Mouse (Mus musculus) embryonic facial prominence, embryonic 12.5 days (tissue): ENCODE measurements around the gene Cdcp2. TPM values are rescaled to one million over a fixed set of nuclear protein-coding genes. Genes with fewer than 3 reads are reported as not detected.
A peak's percentile ranks its signal among the peaks of the same experiment; 100 is the strongest.

Source experiments
- ATAC-seq: fragments of 200-750 bp; cut with Nextera tagmentation; 2 replicates; pipeline ENCODE4 v1.8.0; 2017; ENCODE audit not compliant: insufficient number of reproducible peaks, insufficient read depth, low FRiP score, low TSS enrichment
- H3K27ac ChIP-seq: fragments of 300-500 bp; sonication (generic); 2 replicates; pipeline ENCODE4 v1.5.1; 2016; ENCODE audit warnings: mild to moderate bottlenecking
- H3K27me3 ChIP-seq: fragments of 300-500 bp; sonication (generic); 2 replicates; pipeline ENCODE4 v1.6.1; 2016; ENCODE audit warnings: mild to moderate bottlenecking, moderate library complexity
- H3K36me3 ChIP-seq: fragments of 300-500 bp; sonication (generic); 2 replicates; pipeline ENCODE4 v1.6.1; 2016; ENCODE audit warnings: mild to moderate bottlenecking
- H3K4me1 ChIP-seq: fragments of 300-500 bp; sonication (generic); 2 replicates; pipeline ENCODE4 v1.6.1; 2016
- H3K4me2 ChIP-seq: fragments of 300-500 bp; sonication (generic); replicated peaks from 2 replicates; pipeline ENCODE4 v1.6.1; 2016; ENCODE audit warnings: mild to moderate bottlenecking, moderate library complexity
- H3K4me3 ChIP-seq: fragments of 300-500 bp; sonication (generic); 2 replicates; pipeline ENCODE4 v1.5.1; 2016; ENCODE audit warnings: mild to moderate bottlenecking
- H3K9ac ChIP-seq: fragments of 300-500 bp; sonication (generic); 2 replicates; pipeline ENCODE4 v1.6.1; 2016; ENCODE audit warnings: mild to moderate bottlenecking, moderate library complexity
- H3K9me3 ChIP-seq: fragments of 300-500 bp; sonication (generic); 2 replicates; pipeline ENCODE4 v1.6.1; 2016; ENCODE audit warnings: mild to moderate bottlenecking, moderate library complexity
- WGBS: fragments of 180-500 bp; shearing (Covaris S2); methylation state at CpG from one replicate; pipeline ENCODE4 v1.1.7; 2016; 5-methylcytosine and 5-hydroxymethylcytosine counted together
- polyA plus RNA-seq: library from polyadenylated mRNA; unstranded; fragments of >200 nt; fragmentation: Nextera tagmentation; extraction: Ambion mirVana; gene quantifications from 2 replicates; pipeline ENCODE4 v1.2.1, GENCODE M21; 2016

The Cdcp2 gene
- polyA plus RNA-seq, 1 experiment from 2014 or later = 0.08 TPM

GRCm38 (mm10) chr4:107120676-107121075 lies 24.0 kb downstream of the Cdcp2 start:
- no peak overlapping the region for H3K27ac ChIP-seq

DNA sequence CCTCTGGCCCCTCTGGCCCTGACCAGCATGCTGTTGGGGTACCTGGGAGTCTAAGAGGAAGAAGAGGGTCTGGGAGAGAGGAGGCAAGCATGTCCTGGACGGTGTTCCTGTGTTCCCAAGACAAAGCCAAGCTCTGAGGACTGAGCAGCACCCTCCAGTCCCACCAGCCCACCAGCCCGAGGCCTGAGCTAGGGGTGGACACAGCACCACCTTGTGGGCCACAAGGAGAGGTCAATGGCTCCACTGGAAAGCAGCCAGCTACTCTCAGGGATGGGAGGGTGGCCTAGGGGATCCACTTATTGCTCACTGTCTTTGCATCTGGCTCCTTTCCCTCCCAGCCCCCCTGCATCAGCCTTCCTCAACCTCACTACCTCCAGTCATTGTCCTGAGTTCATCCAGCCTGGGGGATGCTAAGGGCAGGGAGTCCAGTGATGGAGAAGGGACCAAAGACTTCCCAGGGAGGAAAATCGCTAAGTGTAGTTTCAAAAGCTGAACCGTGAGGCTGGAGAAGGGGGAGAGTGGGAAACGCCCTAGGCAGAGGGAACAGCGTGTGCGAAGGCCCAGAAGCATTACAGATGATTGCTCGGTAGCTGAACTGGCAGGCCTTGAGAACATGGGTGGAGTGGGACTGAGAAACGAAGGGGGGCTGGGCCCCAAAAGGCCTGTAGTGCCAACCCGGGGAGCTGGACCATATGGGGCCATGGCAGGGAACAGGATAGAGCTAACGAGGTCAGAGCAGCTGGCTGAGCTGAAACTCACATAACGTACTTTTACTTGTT lies 24.7 kb downstream of the Cdcp2 start:
- no peak overlapping the region for H3K9ac ChIP-seq

More at GRCm38 (mm10) chr4:107120676-107121075, 24.0 kb downstream of the Cdcp2 start:
- 87% methylated on average over 6 of the region's 6 CpGs for WGBS
- Histone ChIP-seq H3K36me3 (no peaks in the 10 kb centered on the region), H3K9me3 (no peaks in the 10 kb centered on the region), H3K4me3 (no peak overlapping the region), H3K4me1 (peaks cover 8% of the 10 kb centered on the region), H3K27me3 (no peaks in the 10 kb centered on the region), H3K4me2 (no peak overlapping the region), H3K9ac (no peak overlapping the region)
- ATAC-seq = no peak

DNA sequence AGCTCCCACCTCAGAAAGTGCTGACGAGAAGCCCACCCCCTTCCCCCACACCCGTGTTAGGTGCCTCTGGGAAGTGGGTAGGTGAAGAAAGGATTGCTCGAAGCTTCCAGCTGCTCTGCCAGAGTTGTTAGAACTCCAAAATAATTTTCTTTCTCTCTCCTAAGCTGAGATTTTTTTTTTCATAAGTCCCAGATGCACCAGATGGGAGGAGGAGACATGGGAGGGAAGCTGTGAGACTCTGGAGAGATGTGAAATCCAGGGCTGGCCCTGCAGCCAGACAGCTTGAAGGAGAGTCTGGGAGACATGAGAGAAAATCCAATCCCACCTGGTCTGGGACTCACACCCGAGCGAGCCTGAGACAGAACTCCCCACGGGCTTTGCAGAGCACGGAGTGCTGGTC lies 27.7 kb downstream of the Cdcp2 start:
- WGBS = 58% methylated on average over 7 of the region's 7 CpGs
- H3K9ac ChIP-seq = no peak overlapping the region
- H3K9me3 ChIP-seq = no peaks in the 10 kb centered on the region
- no peak overlapping the region for H3K4me2 ChIP-seq
- H3K27me3 ChIP-seq = no peaks in the 10 kb centered on the region
- H3K27ac ChIP-seq = no peak overlapping the region
- H3K4me3 ChIP-seq = no peak overlapping the region
- H3K4me1 ChIP-seq = peaks cover 22% of the 10 kb centered on the region
- ATAC-seq = no peak
- no peaks in the 10 kb centered on the region for H3K36me3 ChIP-seq

More for the DNA sequence above, 24.7 kb downstream of the Cdcp2 start:
- Histone ChIP-seq H3K4me1 (peaks cover 8% of the 10 kb centered on the region), H3K27me3 (no peaks in the 10 kb centered on the region), H3K4me2 (no peak overlapping the region), H3K9me3 (no peaks in the 10 kb centered on the region), H3K4me3 (no peak overlapping the region), H3K36me3 (no peaks in the 10 kb centered on the region), H3K27ac (no peak overlapping the region)
- 53% methylated on average over 12 of the region's 12 CpGs for WGBS
- ATAC-seq = 0 out of 2 replicates have a peak, but pooled peaks have one; percentile 29

GRCm38 (mm10) chr4:107125101-107125500 lies 28.4 kb downstream of the Cdcp2 start:
- WGBS = 48% methylated on average over 5 of the region's 5 CpGs
- Histone ChIP-seq H3K4me2 (no peak overlapping the region), H3K4me3 (no peak overlapping the region), H3K9ac (no peak overlapping the region), H3K27me3 (no peaks in the 10 kb centered on the region), H3K4me1 (peaks cover 22% of the 10 kb centered on the region), H3K9me3 (no peaks in the 10 kb centered on the region), H3K36me3 (no peaks in the 10 kb centered on the region), H3K27ac (no peak overlapping the region)
- no peak for ATAC-seq

DNA sequence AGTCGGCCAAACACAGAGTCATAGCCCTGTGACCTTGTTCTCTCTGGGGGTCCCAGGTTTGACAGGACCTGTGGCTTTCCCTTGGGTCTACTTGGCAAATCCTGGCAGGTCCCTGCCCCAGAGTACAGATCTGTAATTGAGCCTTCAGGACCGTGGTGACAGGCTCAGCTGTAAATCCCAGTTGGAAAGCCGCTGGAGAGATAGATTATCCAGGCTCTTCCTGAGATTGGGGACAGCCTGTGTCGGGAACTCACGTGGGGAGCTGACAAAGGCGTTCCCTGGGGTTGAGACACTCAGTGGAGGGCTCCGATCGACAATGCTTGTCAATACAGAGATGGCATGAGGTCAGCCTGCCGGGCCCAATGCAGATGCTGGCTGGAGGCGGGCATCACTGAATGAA lies 29.7 kb downstream of the Cdcp2 start:
- Histone ChIP-seq H3K36me3 (no peaks in the 10 kb centered on the region), H3K9me3 (no peaks in the 10 kb centered on the region), H3K27ac (no peak overlapping the region), H3K9ac (no peak overlapping the region), H3K4me2 (no peak overlapping the region), H3K27me3 (no peaks in the 10 kb centered on the region), H3K4me1 (peaks cover 30% of the 10 kb centered on the region), H3K4me3 (no peak overlapping the region)
- ATAC-seq = no peak
- WGBS = 59% methylated on average over 10 of the region's 10 CpGs

DNA sequence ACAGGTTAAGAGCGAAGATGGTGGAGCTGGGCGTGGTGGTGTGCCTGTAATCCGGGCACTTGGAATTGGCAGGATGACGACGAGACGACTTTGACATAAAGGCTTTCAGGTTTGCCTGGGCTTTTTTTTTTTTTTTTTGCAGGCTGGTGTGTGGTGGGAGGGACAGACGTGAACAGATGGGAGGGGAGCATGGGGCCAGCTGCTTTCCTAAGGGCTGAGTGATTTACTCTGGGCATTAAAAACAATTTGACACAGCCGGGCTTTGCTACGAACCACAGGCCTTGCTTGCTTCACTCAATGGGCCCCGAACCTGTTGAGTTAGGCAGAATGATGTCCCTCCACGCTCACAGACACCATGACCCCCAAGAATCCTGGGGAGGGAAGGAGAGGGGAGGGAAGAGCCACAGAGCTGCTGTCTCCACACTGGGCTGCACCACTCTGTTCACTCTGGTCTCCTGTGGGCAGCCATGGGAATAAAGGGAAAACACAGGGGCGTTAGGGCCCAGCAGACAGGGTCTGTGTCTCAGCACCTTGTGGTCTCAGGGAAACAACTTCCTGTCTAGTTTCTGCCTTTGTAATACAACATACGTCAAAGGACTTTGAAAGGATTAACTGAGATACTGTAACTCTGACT lies 30.3 kb downstream of the Cdcp2 start:
- H3K4me1 ChIP-seq = peaks cover 30% of the 10 kb centered on the region
- H3K27ac ChIP-seq = peak overlapping the region; percentile 46; the same call in 1 of the 2 replicates
- no peaks in the 10 kb centered on the region for H3K27me3 ChIP-seq
- no peak overlapping the region for H3K9ac ChIP-seq
- H3K4me2 ChIP-seq = no peak overlapping the region
- no peaks in the 10 kb centered on the region for H3K36me3 ChIP-seq
- 49% methylated on average over 13 of the region's 13 CpGs for WGBS
- no peak for ATAC-seq
- H3K9me3 ChIP-seq = no peaks in the 10 kb centered on the region
- no peak overlapping the region for H3K4me3 ChIP-seq

DNA sequence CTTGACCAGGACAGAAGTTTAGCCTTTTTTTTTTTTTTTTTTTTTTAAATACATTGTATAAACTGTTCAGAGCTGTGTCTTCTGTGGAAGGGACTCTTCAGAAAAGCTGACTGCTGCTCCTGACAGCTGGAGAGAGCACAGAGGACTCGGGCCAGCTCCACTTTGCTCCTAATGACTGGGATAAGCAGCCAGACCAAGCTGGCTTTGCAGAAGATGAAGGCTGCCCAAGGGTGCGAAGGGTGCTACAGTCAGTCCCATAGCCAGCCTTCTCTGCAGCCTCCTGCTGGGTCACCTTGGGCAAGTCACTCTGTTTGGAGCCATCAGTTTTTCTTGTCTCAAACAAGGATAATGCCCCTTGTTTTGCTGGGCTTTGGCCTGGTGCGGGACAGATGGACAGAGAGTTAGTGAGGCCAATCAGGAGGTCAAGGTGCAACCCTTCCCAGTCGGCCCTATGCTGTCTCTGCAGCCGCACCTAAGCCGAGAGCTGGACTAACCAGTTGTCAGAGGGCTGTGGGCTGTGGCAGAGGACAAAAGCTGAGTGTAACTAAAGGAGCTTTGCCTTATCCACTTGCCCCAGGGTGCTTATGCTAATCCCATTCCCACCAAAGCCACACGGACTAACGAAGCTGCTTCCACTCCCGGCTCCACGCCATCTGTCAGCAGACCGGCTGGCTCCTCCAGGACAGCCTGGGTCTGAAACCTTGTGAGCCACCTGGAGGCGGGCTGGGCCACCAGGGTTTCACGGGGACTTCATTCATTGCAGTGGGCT lies 31.4 kb downstream of the Cdcp2 start:
- no peaks in the 10 kb centered on the region for H3K9me3 ChIP-seq
- no peak overlapping the region for H3K9ac ChIP-seq
- 20% methylated on average over 13 of the region's 13 CpGs for WGBS
- H3K4me2 ChIP-seq = no peak overlapping the region
- no peaks in the 10 kb centered on the region for H3K27me3 ChIP-seq
- no peaks in the 10 kb centered on the region for H3K36me3 ChIP-seq
- H3K27ac ChIP-seq = no peak overlapping the region
- H3K4me1 ChIP-seq = peaks cover 30% of the 10 kb centered on the region
- peak; percentile 35; the same call in 1 of the 2 replicates for ATAC-seq
- no peak overlapping the region for H3K4me3 ChIP-seq

DNA sequence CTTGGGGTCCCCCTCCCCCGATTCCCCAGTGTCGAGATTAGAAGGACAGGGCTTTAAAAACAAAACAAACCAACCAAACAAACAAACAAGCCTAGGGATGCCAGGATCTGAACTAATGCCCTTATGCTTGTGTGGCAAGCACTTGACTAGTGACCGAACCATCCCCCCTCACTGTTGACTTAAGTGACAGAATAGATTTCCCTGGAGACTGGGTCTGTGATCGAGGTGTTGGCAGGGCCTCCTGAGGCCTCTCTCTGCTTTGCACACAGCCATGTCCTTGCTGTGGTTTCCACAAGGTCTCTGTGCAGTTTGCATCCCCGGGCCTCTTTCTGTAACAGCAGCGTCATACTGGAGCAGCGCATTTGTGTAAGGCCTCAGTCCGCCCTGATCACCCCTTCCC lies 32.7 kb downstream of the Cdcp2 start:
- WGBS = 79% methylated on average over 8 of the region's 8 CpGs
- Histone ChIP-seq H3K27ac (no peak overlapping the region), H3K4me1 (peaks cover 28% of the 10 kb centered on the region), H3K4me2 (no peak overlapping the region), H3K9ac (no peak overlapping the region), H3K9me3 (no peaks in the 10 kb centered on the region), H3K36me3 (no peaks in the 10 kb centered on the region), H3K27me3 (no peaks in the 10 kb centered on the region), H3K4me3 (no peak overlapping the region)
- no peak for ATAC-seq

DNA sequence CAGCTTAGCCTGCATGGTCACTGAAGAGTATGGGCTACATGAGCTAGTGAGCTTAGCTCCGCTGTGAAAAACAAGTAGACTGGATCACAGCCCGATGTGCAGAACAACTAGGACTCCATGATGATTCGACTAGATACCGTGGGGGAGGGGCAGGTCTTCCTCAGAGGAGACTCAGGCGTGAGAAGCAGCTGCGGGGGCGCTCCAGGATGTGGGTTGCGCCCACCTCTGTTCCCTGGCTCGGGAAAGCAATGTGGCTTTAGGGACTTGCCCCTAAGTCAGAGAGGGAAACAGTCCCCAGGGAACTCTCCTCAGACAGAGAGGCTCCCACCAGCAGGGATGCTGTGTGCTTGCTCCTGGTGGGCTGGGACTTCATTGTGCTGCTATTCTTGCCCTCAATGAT lies 33.8 kb downstream of the Cdcp2 start:
- no peak overlapping the region for H3K27ac ChIP-seq
- no peaks in the 10 kb centered on the region for H3K36me3 ChIP-seq
- H3K4me2 ChIP-seq = no peak overlapping the region
- no peak overlapping the region for H3K9ac ChIP-seq
- WGBS = 20% methylated on average over 9 of the region's 9 CpGs
- H3K4me1 ChIP-seq = peaks cover 27% of the 10 kb centered on the region
- no peak overlapping the region for H3K4me3 ChIP-seq
- H3K27me3 ChIP-seq = no peaks in the 10 kb centered on the region
- H3K9me3 ChIP-seq = no peaks in the 10 kb centered on the region
- ATAC-seq = no peak

GRCm38 (mm10) chr4:107134891-107135290 lies 38.2 kb downstream of the Cdcp2 start:
- H3K27ac ChIP-seq = no peak overlapping the region
- ATAC-seq = no peak
- peaks cover 54% of the 10 kb centered on the region for H3K4me1 ChIP-seq
- no peaks in the 10 kb centered on the region for H3K27me3 ChIP-seq
- H3K36me3 ChIP-seq = no peaks in the 10 kb centered on the region
- H3K9me3 ChIP-seq = no peaks in the 10 kb centered on the region
- WGBS = 76% methylated on average over 3 of the region's 3 CpGs
- H3K4me2 ChIP-seq = no peak overlapping the region
- no peak overlapping the region for H3K9ac ChIP-seq
- no peak overlapping the region for H3K4me3 ChIP-seq

DNA sequence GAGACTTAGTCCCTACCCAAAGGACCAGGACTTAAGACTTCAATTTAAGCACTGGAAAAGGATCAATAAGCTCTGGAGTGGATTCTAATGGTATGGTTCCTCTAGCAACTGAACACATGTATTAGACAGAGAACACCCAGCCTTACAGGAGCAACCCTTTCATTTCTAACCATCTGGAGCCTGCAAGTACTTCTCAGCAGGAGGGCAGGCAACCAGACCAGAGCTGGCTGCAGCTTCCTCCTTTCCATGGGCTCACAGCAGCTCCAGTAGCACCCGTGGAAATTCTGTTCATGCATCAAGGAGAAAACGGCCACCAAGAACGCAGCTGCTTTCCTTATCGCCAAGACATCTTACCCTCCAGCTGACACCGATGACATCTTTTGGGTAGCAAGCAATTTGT lies 39.0 kb downstream of the Cdcp2 start:
- Histone ChIP-seq H3K9ac (no peak overlapping the region), H3K4me2 (no peak overlapping the region), H3K27ac (no peak overlapping the region), H3K36me3 (no peaks in the 10 kb centered on the region), H3K9me3 (no peaks in the 10 kb centered on the region), H3K27me3 (no peaks in the 10 kb centered on the region), H3K4me1 (peaks cover 58% of the 10 kb centered on the region), H3K4me3 (no peak overlapping the region)
- WGBS = 75% methylated on average over 5 of the region's 5 CpGs
- no peak for ATAC-seq
